Mouse (Mus musculus): Measurements from ENCODE around the gene Scrn1.

GRCm38 (mm10) chr6:54459661-54460060 is 106.6 kb downstream of the Scrn1 start:
- TF ChIP-seq CTCF (IDR thresholded peaks at IDR 0.05; ENCODE audit: low read depth) (no peak), EP300 (optimal IDR thresholded peaks at IDR 0.05) (no peak)

Measured in stomach, postnatal 0 days (tissue).